Mouse (Mus musculus) liver, embryonic 11.5 days (tissue): ENCODE measurements around the gene Grxcr1. TPM values are rescaled to one million over a fixed set of nuclear protein-coding genes. Genes with fewer than 3 reads are reported as not detected.

Experiments
- ATAC-seq: fragments of 200-750 bp; cut with Nextera tagmentation; replicated peaks from 2 replicates; pipeline ENCODE4 v1.8.0; 2017; ENCODE audit warnings: moderate number of reproducible peaks, mild to moderate bottlenecking, moderate TSS enrichment, moderate library complexity; ENCODE audit not compliant: low FRiP score
- DNase-seq: peaks from one replicate; pipeline ENCODE4 v3.0.0-alpha.2; 2017; ENCODE audit warnings: low spot score
- H3K27ac ChIP-seq: fragments of 300-500 bp; sonication (generic); 2 replicates; pipeline ENCODE4 v1.5.1; 2014; ENCODE audit warnings: mild to moderate bottlenecking, low read depth, low read length, control low read depth
- H3K27me3 ChIP-seq: fragments of 300-500 bp; sonication (generic); replicated peaks from 2 replicates; pipeline ENCODE4 v1.6.1; 2014; ENCODE audit warnings: low read length, mixed read lengths; ENCODE audit not compliant: control insufficient read depth, insufficient read depth
- H3K36me3 ChIP-seq: fragments of 300-500 bp; sonication (generic); 2 replicates; pipeline ENCODE4 v1.6.1; 2014; ENCODE audit warnings: mild to moderate bottlenecking, low read length, moderate library complexity, mixed read lengths; ENCODE audit not compliant: control insufficient read depth, insufficient read depth
- H3K4me1 ChIP-seq: fragments of 300-500 bp; sonication (generic); replicated peaks from 2 replicates; pipeline ENCODE4 v1.6.1; 2014; ENCODE audit warnings: low read length, mixed read lengths; ENCODE audit not compliant: control insufficient read depth, insufficient read depth
- H3K4me2 ChIP-seq: fragments of 300-500 bp; sonication (generic); 2 replicates; pipeline ENCODE4 v1.6.1; 2014; ENCODE audit warnings: mild to moderate bottlenecking, control low read depth, moderate library complexity
- H3K4me3 ChIP-seq: fragments of 300-500 bp; sonication (generic); 2 replicates; pipeline ENCODE4 v1.5.1; 2014; ENCODE audit warnings: low read depth, low read length, control low read depth
- H3K9ac ChIP-seq: fragments of 300-500 bp; sonication (generic); 2 replicates; pipeline ENCODE4 v1.6.1; 2014; ENCODE audit warnings: low read depth, low read length, control low read depth
- H3K9me3 ChIP-seq: fragments of 300-500 bp; sonication (generic); 2 replicates; pipeline ENCODE4 v1.6.1; 2016; ENCODE audit warnings: low read length, inconsistent platforms, mixed read lengths; ENCODE audit not compliant: control insufficient read depth
- WGBS: fragments of 180-500 bp; shearing (Covaris S2); extraction: QIAGEN DNeasy Blood & Tissue Kit; methylation state at CpG from one replicate; pipeline ENCODE4 v1.1.7; 2014; 5-methylcytosine and 5-hydroxymethylcytosine counted together
- polyA plus RNA-seq: library from polyadenylated mRNA; unstranded; fragments of >200 nt; fragmentation: Nextera tagmentation; extraction: Ambion mirVana; gene quantifications from 2 replicates; pipeline ENCODE4 v1.2.1, GENCODE M21; 2014

Grxcr1 gene
- polyA plus RNA-seq, 1 experiment from 2014 or later = not detected

DNA sequence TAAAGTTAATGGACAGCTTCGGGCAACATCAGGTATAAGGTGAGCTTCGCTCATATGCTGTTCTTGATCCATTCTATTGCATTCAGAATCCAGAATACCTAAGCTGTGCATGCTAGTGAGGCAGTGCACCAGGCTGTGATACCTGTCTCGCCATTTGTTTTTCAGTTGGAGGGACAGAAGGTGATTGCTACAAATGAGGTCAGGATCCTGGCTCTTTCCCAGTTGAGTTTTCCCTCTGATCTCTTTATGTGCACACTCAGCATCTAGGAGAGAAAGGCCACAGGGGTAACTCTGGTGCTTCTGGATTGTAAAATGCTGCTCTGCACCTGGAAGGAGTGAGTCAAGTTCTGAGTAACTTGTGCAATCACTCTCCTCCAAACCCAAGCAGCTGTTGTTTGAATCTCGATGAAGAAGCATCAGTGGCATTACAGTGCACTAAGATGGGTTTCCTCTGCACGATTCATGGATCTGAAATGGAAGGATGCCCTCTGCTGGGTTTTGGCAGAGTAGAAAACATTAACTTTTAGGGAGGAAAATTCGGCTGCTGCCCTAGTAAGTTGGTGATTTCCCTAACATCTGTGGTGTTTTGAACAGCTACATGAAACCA is 80.9 kb downstream of the Grxcr1 start:
- H3K4me3 ChIP-seq = no peak overlapping the region
- WGBS = 58% methylated on average over 6 of the region's 6 CpGs
- no peak overlapping the region for H3K9ac ChIP-seq
- ATAC-seq = no peak
- no peak overlapping the region for H3K27ac ChIP-seq
- no peaks in the 10 kb centered on the region for H3K9me3 ChIP-seq
- no peak overlapping the region for H3K4me2 ChIP-seq
- H3K27me3 ChIP-seq = no peaks in the 10 kb centered on the region
- no peaks in the 10 kb centered on the region for H3K4me1 ChIP-seq
- H3K36me3 ChIP-seq = no peaks in the 10 kb centered on the region
- no peak for DNase-seq

GRCm38 (mm10) chr5:68120880-68121279 is 89.2 kb downstream of the Grxcr1 start:
- Histone ChIP-seq H3K36me3 (no peaks in the 10 kb centered on the region), H3K4me2 (no peak overlapping the region), H3K9ac (no peak overlapping the region), H3K4me1 (no peaks in the 10 kb centered on the region), H3K27me3 (no peaks in the 10 kb centered on the region), H3K27ac (no peak overlapping the region), H3K9me3 (no peaks in the 10 kb centered on the region), H3K4me3 (no peak overlapping the region)
- DNase-seq = no peak
- WGBS = 35% methylated on average over 2 of the region's 2 CpGs
- no peak for ATAC-seq

- Histone ChIP-seq H3K27ac (no peak overlapping the region), H3K9me3 (no peaks in the 10 kb centered on the region), H3K4me3 (no peak overlapping the region), H3K36me3 (no peaks in the 10 kb centered on the region), H3K9ac (no peak overlapping the region), H3K4me2 (no peak overlapping the region), H3K27me3 (no peaks in the 10 kb centered on the region), H3K4me1 (no peaks in the 10 kb centered on the region)
- 62% methylated on average over 3 of the region's 3 CpGs for WGBS
- ATAC-seq = no peak
- no peak for DNase-seq
These were observed 91.2 kb downstream of the Grxcr1 start for GRCm38 (mm10) chr5:68122883-68123282.

- Histone ChIP-seq H3K27me3 (no peaks in the 10 kb centered on the region), H3K27ac (no peak overlapping the region), H3K9me3 (no peaks in the 10 kb centered on the region), H3K9ac (no peak overlapping the region), H3K36me3 (no peaks in the 10 kb centered on the region), H3K4me1 (no peaks in the 10 kb centered on the region), H3K4me3 (no peak overlapping the region), H3K4me2 (no peak overlapping the region)
- 74% methylated on average over 1 of the region's 1 CpGs for WGBS
- ATAC-seq = no peak
- no peak for DNase-seq
These were observed 93.8 kb downstream of the Grxcr1 start for GRCm38 (mm10) chr5:68125478-68125877.

GRCm38 (mm10) chr5:68128421-68128820 is 96.8 kb downstream of the Grxcr1 start:
- no peak overlapping the region for H3K27ac ChIP-seq
- H3K4me1 ChIP-seq = no peaks in the 10 kb centered on the region
- H3K9me3 ChIP-seq = no peaks in the 10 kb centered on the region
- no peaks in the 10 kb centered on the region for H3K27me3 ChIP-seq
- ATAC-seq (no peak), DNase-seq (no peak)
- H3K9ac ChIP-seq = no peak overlapping the region
- no peak overlapping the region for H3K4me3 ChIP-seq
- 15% methylated on average over 4 of the region's 4 CpGs for WGBS
- no peaks in the 10 kb centered on the region for H3K36me3 ChIP-seq
- no peak overlapping the region for H3K4me2 ChIP-seq

DNA sequence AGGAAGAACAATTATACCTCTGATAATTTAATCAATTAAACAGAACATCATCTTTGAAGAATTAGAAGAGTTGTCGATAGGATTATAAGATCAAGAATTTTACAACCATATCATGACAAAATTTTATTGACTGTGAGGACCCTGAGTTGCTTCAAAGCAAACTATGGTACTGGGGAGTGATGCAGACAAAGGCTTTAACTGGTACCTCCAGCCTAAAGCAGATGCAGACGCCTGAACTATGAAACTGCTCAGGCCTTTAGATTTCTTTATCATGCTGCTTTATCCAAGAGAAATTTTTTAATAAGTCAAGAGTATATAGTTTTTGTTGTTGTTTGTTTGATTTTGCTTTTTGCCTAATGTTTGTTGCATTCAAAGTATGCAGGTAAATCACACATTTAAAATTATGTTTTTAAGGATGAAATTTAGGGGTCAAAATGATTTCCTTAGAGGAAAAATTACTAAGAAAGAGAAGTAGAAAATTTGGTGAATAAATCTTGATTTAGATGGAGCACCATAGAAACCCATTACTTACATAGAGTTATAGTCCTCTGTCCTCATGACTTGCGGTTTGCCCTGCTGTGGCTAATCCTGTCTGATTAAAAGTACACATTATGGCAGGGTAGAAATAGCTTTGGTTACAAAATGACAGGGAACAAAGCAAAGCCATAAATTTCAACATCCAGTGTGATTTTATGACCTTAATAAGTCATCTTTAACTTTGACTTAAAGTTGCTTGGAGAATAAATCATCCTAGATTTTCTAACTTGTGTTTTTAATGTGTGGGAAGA is 97.4 kb downstream of the Grxcr1 start:
- H3K9me3 ChIP-seq = no peaks in the 10 kb centered on the region
- H3K36me3 ChIP-seq = no peaks in the 10 kb centered on the region
- ATAC-seq = no peak
- no peak for DNase-seq
- H3K4me2 ChIP-seq = no peak overlapping the region
- H3K4me1 ChIP-seq = no peaks in the 10 kb centered on the region
- 75% methylated on average over 3 of the region's 3 CpGs for WGBS
- H3K9ac ChIP-seq = no peak overlapping the region
- H3K27ac ChIP-seq = no peak overlapping the region
- no peaks in the 10 kb centered on the region for H3K27me3 ChIP-seq
- no peak overlapping the region for H3K4me3 ChIP-seq

DNA sequence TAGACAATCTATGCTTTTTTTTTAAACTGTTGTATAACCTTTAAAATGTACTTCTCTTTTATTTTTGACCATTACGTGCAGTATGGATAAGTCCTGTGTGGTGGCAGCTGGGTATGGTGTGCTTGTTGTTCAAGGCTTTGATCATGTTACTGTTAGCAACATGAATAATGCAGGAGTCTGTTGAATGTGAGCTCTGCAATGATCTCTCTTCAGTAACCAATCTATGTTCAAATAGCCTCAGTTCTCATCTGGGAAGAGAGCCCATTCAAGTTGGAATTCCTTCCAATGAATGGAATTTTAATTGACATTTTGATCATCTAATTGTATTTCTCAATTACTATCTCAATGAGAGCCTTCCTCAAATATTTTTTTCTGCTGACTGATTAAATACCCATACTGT is 115.2 kb downstream of the Grxcr1 start:
- H3K9ac ChIP-seq = no peak overlapping the region
- H3K4me2 ChIP-seq = no peak overlapping the region
- H3K36me3 ChIP-seq = no peaks in the 10 kb centered on the region
- ATAC-seq (no peak), DNase-seq (no peak)
- no peak overlapping the region for H3K27ac ChIP-seq
- H3K9me3 ChIP-seq = no peaks in the 10 kb centered on the region
- no peaks in the 10 kb centered on the region for H3K27me3 ChIP-seq
- WGBS = 69% methylated on average over 1 of the region's 1 CpGs
- H3K4me3 ChIP-seq = no peak overlapping the region
- H3K4me1 ChIP-seq = no peaks in the 10 kb centered on the region

GRCm38 (mm10) chr5:68149946-68150345 is 118.3 kb downstream of the Grxcr1 start:
- no peaks in the 10 kb centered on the region for H3K36me3 ChIP-seq
- H3K27ac ChIP-seq = no peak overlapping the region
- ATAC-seq (no peak), DNase-seq (no peak)
- H3K4me1 ChIP-seq = no peaks in the 10 kb centered on the region
- H3K27me3 ChIP-seq = no peaks in the 10 kb centered on the region
- no peak overlapping the region for H3K4me3 ChIP-seq
- WGBS = 57% methylated on average over 3 of the region's 3 CpGs
- no peak overlapping the region for H3K4me2 ChIP-seq
- H3K9me3 ChIP-seq = no peaks in the 10 kb centered on the region
- H3K9ac ChIP-seq = no peak overlapping the region
